Mouse (Mus musculus) MEL (cell line): ENCODE data around the gene Brd1. TPM values are rescaled to one million over a fixed set of nuclear protein-coding genes. Genes with fewer than 3 reads are reported as not detected.

ENCODE experiments used
- DNase-seq: peaks from one replicate; pipeline ENCODE4 v3.0.0; 2011; ENCODE audit warnings: low read depth, low spot score
- H3K27ac ChIP-seq: 2 replicates; pipeline ENCODE4 v1.5.1; 2012; ENCODE audit warnings: low read depth, mild to moderate bottlenecking, control low read depth, low read length, moderate library complexity; ENCODE audit not compliant: control insufficient read depth
- H3K27me3 ChIP-seq, 2 experiments: fragments of 150-350 bp in 1 of 2; sonication (generic) in 1 of 2; 2 replicates each; pipeline ENCODE4 v1.6.1; 2012; ENCODE audit warnings: low read length in 2 of 2, mild to moderate bottlenecking in 2 of 2, improper control_type of control experiment in 1 of 2, moderate library complexity in 1 of 2; ENCODE audit not compliant: insufficient read depth in 2 of 2, control insufficient read depth in 1 of 2
- H3K36me3 ChIP-seq, 2 experiments: 2 replicates each; pipeline ENCODE4 v1.6.1; 2012 to 2014; ENCODE audit warnings: low read length in 2 of 2, improper control_type of control experiment in 1 of 2, inconsistent platforms in 1 of 2, mild to moderate bottlenecking in 1 of 2; ENCODE audit not compliant: insufficient read depth in 2 of 2, control insufficient read depth in 1 of 2
- H3K4me1 ChIP-seq, 2 experiments: fragments of 150-350 bp in 1 of 2; sonication (generic) in 1 of 2; 2 replicates each; pipeline ENCODE4 v1.6.1; 2012; ENCODE audit warnings: low read length in 2 of 2, improper control_type of control experiment in 1 of 2, mild to moderate bottlenecking in 1 of 2; ENCODE audit not compliant: insufficient read depth in 2 of 2, control insufficient read depth in 1 of 2
- H3K4me3 ChIP-seq, 2 experiments: fragments of 150-350 bp in 1 of 2; sonication (generic) in 1 of 2; 2 replicates each; pipeline ENCODE4 v1.5.1; 2012; ENCODE audit warnings: low read depth in 2 of 2, low read length in 2 of 2, mild to moderate bottlenecking in 2 of 2, moderate library complexity in 2 of 2, control low read depth in 1 of 2, improper control_type of control experiment in 1 of 2; ENCODE audit not compliant: control insufficient read depth in 1 of 2, insufficient read depth in 1 of 2
- H3K79me2 ChIP-seq: 2 replicates; pipeline ENCODE4 v1.6.1; 2012; ENCODE audit warnings: mild to moderate bottlenecking, low read length, moderate library complexity; ENCODE audit not compliant: control insufficient read depth, poor library complexity, insufficient read depth
- H3K9ac ChIP-seq: 2 replicates; pipeline ENCODE4 v1.6.1; 2012; ENCODE audit warnings: low read depth, mild to moderate bottlenecking, control low read depth, low read length, moderate library complexity; ENCODE audit not compliant: control insufficient read depth, poor library complexity, severe bottlenecking
- H3K9me3 ChIP-seq: fragments of 150-350 bp; sonication (generic); replicated peaks from 2 replicates; pipeline ENCODE4 v1.6.1; 2012; ENCODE audit warnings: mild to moderate bottlenecking, low read length, improper control_type of control experiment, moderate library complexity; ENCODE audit not compliant: insufficient read depth
- BHLHE40 ChIP-seq: IDR thresholded peaks from 2 replicates; pipeline ENCODE4 v1.6.1; 2012; ENCODE audit warnings: low read depth, mild to moderate bottlenecking, inconsistent platforms, low read length, improper control_type of control experiment, borderline replicate concordance
- CHD2 ChIP-seq: IDR thresholded peaks from 2 replicates; pipeline ENCODE4 v1.6.1; 2011; ENCODE audit warnings: low read length, improper control_type of control experiment
- E2F4 ChIP-seq: IDR thresholded peaks from 2 replicates; pipeline ENCODE4 v1.6.1; 2011; ENCODE audit warnings: low read depth, low read length, improper control_type of control experiment, borderline replicate concordance
- ELF1 ChIP-seq: IDR thresholded peaks from 2 replicates; pipeline ENCODE4 v1.6.1; 2014; ENCODE audit warnings: low read depth, mild to moderate bottlenecking, inconsistent platforms, low read length, improper control_type of control experiment, moderate library complexity
- EP300 ChIP-seq, 2 experiments: IDR thresholded peaks; 2 replicates each; pipeline ENCODE4 v1.6.1; 2011; ENCODE audit warnings: improper control_type of control experiment in 2 of 2, low read length in 2 of 2, low read depth in 1 of 2, mild to moderate bottlenecking in 1 of 2
- ETS1 ChIP-seq: IDR thresholded peaks from 2 replicates; pipeline ENCODE4 v1.6.1; 2012; ENCODE audit warnings: low read depth, mild to moderate bottlenecking, inconsistent platforms, low read length, improper control_type of control experiment, moderate library complexity
- GATA1 ChIP-seq: IDR thresholded peaks from 2 replicates; pipeline ENCODE4 v1.6.1; 2011; ENCODE audit warnings: low read depth, low read length, improper control_type of control experiment
- HCFC1 ChIP-seq: IDR thresholded peaks from 2 replicates; pipeline ENCODE4 v1.6.1; 2012; ENCODE audit warnings: low read depth, mild to moderate bottlenecking, inconsistent platforms, low read length, improper control_type of control experiment, moderate library complexity
- JUND ChIP-seq: IDR thresholded peaks from 2 replicates; pipeline ENCODE4 v1.6.1; 2011; ENCODE audit warnings: low read depth, mild to moderate bottlenecking, improper control_type of control experiment, low read length
- KAT2A ChIP-seq: conservative IDR thresholded peaks from 2 replicates; pipeline ENCODE4 v1.6.1; 2012; ENCODE audit warnings: low read depth, low read length, improper control_type of control experiment, inconsistent platforms
- MAX ChIP-seq: IDR thresholded peaks from 2 replicates; pipeline ENCODE4 v1.6.1; 2011; ENCODE audit warnings: low read length, improper control_type of control experiment
- MAZ ChIP-seq: IDR thresholded peaks from 2 replicates; pipeline ENCODE4 v1.6.1; 2012; ENCODE audit warnings: low read depth, mild to moderate bottlenecking, inconsistent platforms, low read length, improper control_type of control experiment
- MEF2A ChIP-seq: IDR thresholded peaks from 2 replicates; pipeline ENCODE4 v1.6.1; 2014; ENCODE audit warnings: low read depth, mild to moderate bottlenecking, inconsistent platforms, low read length, improper control_type of control experiment; ENCODE audit not compliant: poor library complexity, insufficient replicate concordance, severe bottlenecking; ENCODE audit errors: extremely low read depth
- MXI1 ChIP-seq: IDR thresholded peaks from 2 replicates; pipeline ENCODE4 v1.6.1; 2011; ENCODE audit warnings: mild to moderate bottlenecking, low read depth, low read length, improper control_type of control experiment
- MYB ChIP-seq: IDR thresholded peaks from 2 replicates; pipeline ENCODE4 v1.6.1; 2011; ENCODE audit warnings: mild to moderate bottlenecking, low read depth, low read length, improper control_type of control experiment
- MYC ChIP-seq: IDR thresholded peaks from 2 replicates; pipeline ENCODE4 v1.6.1; 2011; ENCODE audit warnings: low read depth, mild to moderate bottlenecking, low read length, improper control_type of control experiment, moderate library complexity
- NRF1 ChIP-seq: IDR thresholded peaks from 2 replicates; pipeline ENCODE4 v1.6.1; 2014; ENCODE audit warnings: low read depth, mild to moderate bottlenecking, inconsistent platforms, low read length, improper control_type of control experiment, moderate library complexity; ENCODE audit not compliant: poor library complexity, insufficient read depth, severe bottlenecking
- POLR2A ChIP-seq, 2 experiments: IDR thresholded peaks; 2 replicates each; pipeline ENCODE4 v1.6.1; 2011 to 2012; ENCODE audit warnings: low read length in 2 of 2, mild to moderate bottlenecking in 2 of 2, control low read depth in 1 of 2, improper control_type of control experiment in 1 of 2, low read depth in 1 of 2, moderate library complexity in 1 of 2; ENCODE audit not compliant: control insufficient read depth in 1 of 2, insufficient read depth in 1 of 2, poor library complexity in 1 of 2
- POLR2AphosphoS2 ChIP-seq: IDR thresholded peaks from 2 replicates; pipeline ENCODE4 v1.6.1; 2011; ENCODE audit warnings: low read length, improper control_type of control experiment
- POLR2AphosphoS5 ChIP-seq: IDR thresholded peaks from 2 replicates; pipeline ENCODE4 v1.6.1; 2012; ENCODE audit warnings: low read depth, borderline replicate concordance, mild to moderate bottlenecking, inconsistent platforms, low read length, moderate library complexity, mixed read lengths
- RAD21 ChIP-seq: IDR thresholded peaks from 2 replicates; pipeline ENCODE4 v1.6.1; 2011; ENCODE audit warnings: mild to moderate bottlenecking, low read depth, low read length, improper control_type of control experiment
- SIN3A ChIP-seq: IDR thresholded peaks from 2 replicates; pipeline ENCODE4 v1.6.1; 2012; ENCODE audit warnings: low read length, improper control_type of control experiment, inconsistent platforms
- SMC3 ChIP-seq: IDR thresholded peaks from 2 replicates; pipeline ENCODE4 v1.6.1; 2011; ENCODE audit warnings: low read depth, low read length, improper control_type of control experiment
- UBTF ChIP-seq: IDR thresholded peaks from 2 replicates; pipeline ENCODE4 v1.6.1; 2012; ENCODE audit warnings: low read depth, mild to moderate bottlenecking, inconsistent platforms, low read length, improper control_type of control experiment, moderate library complexity, borderline replicate concordance; ENCODE audit not compliant: insufficient read depth
- ZC3H11A ChIP-seq: IDR thresholded peaks from 2 replicates; pipeline ENCODE4 v1.6.1; 2012; ENCODE audit warnings: low read depth, mild to moderate bottlenecking, inconsistent platforms, low read length, improper control_type of control experiment
- ZKSCAN1 ChIP-seq: IDR thresholded peaks from 2 replicates; pipeline ENCODE4 v1.6.1; 2012; ENCODE audit warnings: low read depth, mild to moderate bottlenecking, inconsistent platforms, low read length, improper control_type of control experiment, moderate library complexity
- ZNF384 ChIP-seq: IDR thresholded peaks from 2 replicates; pipeline ENCODE4 v1.6.1; 2012; ENCODE audit warnings: low read depth, mild to moderate bottlenecking, inconsistent platforms, low read length, improper control_type of control experiment
- polyA plus RNA-seq, 2 experiments: library from polyadenylated mRNA; stranded (reverse) in 1 of 2; unstranded in 1 of 2; fragments of >175 nt in 1 of 2; fragments of >200 nt in 1 of 2; gene quantifications; 2 replicates each; pipeline versions ENCODE4 v1.2.1 to v1.2.4; 2012; ENCODE audit warnings: low replicate concordance in 2 of 2, low read depth in 1 of 2; ENCODE audit not compliant: insufficient read length in 2 of 2, insufficient read depth in 1 of 2, missing spikeins in 1 of 2
- total RNA-seq: library from RNA; depleted of rRNA; stranded (reverse); fragments of 300-350 nt; gene quantifications from 2 replicates; pipeline ENCODE4 v1.2.3, GENCODE M21; 2012

The Brd1 gene
- total and polyA plus RNA-seq, 3 experiments, result 33.7 to 72.7 (median 43.1) TPM

DNA sequence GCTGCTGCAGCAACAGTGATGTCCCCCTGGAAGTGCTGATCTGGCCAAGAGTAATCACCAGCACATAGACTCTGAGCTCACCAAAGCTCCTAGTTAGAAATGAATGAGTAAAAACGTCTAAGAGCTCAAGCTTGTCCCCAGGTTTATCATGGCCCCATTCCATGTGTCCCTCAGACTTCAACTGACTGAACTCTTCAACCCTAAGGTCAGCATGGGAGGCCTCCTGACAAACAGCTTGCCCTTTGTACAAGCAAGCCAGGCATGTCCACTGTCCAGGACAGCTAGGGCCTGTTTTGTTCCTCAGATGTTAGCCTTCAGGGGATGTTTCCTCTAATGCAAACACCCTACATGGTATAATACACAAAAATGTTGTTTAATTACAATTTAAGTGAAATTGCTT lies 29.7 kb downstream of the Brd1 start:
- no peak overlapping the region for H3K27ac ChIP-seq
- no peak for DNase-seq
- no peak overlapping the region for H3K4me3 ChIP-seq
- H3K27me3 ChIP-seq, result no peaks in the 10 kb centered on the region
- H3K79me2 ChIP-seq, result no peaks in the 10 kb centered on the region
- TF ChIP-seq RAD21 (no peak), SMC3 (no peak), KAT2A (no peak), NRF1 (no peak), E2F4 (no peak), JUND (no peak), SIN3A (no peak), ELF1 (no peak), MAX (no peak), GATA1 (no peak), ZKSCAN1 (no peak), POLR2AphosphoS5 (no peak), MXI1 (no peak)
- no peaks in the 10 kb centered on the region for H3K9me3 ChIP-seq
- H3K36me3 ChIP-seq, result peaks cover 0 to 36% of the 10 kb centered on the region in 2 experiments; a peak in 2 of 4 replicates
- no peaks in the 10 kb centered on the region for H3K4me1 ChIP-seq
- H3K9ac ChIP-seq, result no peak overlapping the region

DNA sequence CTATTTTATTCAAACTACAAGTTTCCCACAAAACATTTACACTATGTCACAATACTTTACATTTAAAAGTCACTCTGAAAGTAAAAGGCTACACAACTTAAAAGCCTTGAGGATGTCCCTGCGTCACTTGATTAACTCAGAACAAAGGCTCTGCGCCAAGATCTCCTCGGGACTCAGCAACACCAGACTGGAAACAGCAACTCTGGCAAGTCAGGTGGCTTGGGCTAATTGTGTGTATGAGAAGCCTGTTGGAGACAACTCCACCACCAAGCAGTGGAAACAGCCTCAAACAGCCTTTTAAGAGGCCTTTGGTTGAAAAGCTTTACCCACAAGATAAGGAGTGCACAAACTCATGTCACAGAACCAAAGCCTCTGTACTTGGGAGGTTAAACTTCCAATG lies 31.5 kb downstream of the Brd1 start:
- H3K9me3 ChIP-seq, result no peaks in the 10 kb centered on the region
- no peak overlapping the region for H3K27ac ChIP-seq
- peaks cover 0 to 36% of the 10 kb centered on the region in 2 experiments; a peak in 2 of 4 replicates for H3K36me3 ChIP-seq
- no peak for DNase-seq
- no peak overlapping the region for H3K4me3 ChIP-seq
- H3K79me2 ChIP-seq, result no peaks in the 10 kb centered on the region
- TF ChIP-seq MXI1 (no peak), ETS1 (no peak), POLR2AphosphoS5 (no peak), ZNF384 (no peak), POLR2AphosphoS2 (no peak), SMC3 (no peak), POLR2A (IDR thresholded peaks at IDR 0.05; ENCODE audit: control insufficient read depth in 1 of 2, insufficient read depth in 1 of 2, low read depth in 1 of 2, low read length in 2 of 2, poor library complexity in 1 of 2) (no peak), MYB (no peak), ELF1 (no peak), HCFC1 (no peak), BHLHE40 (no peak), ZC3H11A (no peak), MYC (no peak), MAZ (no peak), UBTF (no peak), MAX (no peak), EP300 (IDR thresholded peaks at IDR 0.05; ENCODE audit: low read depth in 1 of 2, low read length in 2 of 2) (no peak), MEF2A (no peak), CHD2 (no peak), GATA1 (no peak)
- H3K4me1 ChIP-seq, result no peaks in the 10 kb centered on the region
- H3K27me3 ChIP-seq, result no peaks in the 10 kb centered on the region
- no peak overlapping the region for H3K9ac ChIP-seq
